ENCODE assay signal across 20 mouse cellular contexts in the genomic region with DNA sequence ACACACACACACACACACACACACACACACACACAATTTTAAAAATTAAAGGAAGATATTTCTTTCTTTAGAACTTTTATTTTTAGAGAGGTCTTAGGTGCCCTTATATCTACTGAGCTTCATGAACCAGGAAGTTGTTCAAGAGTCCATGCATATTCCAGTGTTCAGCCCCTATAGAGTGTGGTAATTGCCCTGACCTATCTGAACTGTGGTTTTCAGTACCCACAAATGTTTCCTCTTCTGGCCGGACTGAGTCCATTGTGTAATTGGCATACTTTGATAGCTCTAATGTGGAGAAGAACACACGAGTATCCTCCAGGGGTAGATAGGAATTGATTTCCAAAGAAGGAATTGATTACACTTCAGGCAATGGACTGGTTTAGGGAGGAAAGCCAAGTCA. TPM values are rescaled to one million over a fixed set of nuclear protein-coding genes. Genes with fewer than 3 reads are reported as not detected.
"Had no signal": no experiment of that assay in that cellular context is flagged by ENCODE, and none has a peak within 500 bp of the region (broad histone marks: within the 10 kb centered on the region; RNA-seq: fewer than 3 reads in every experiment).

No protein-coding gene starts in this region.

- ATAC-seq: hindbrain, postnatal 0 days; intestine, embryonic 16.5 days had no signal

- DNase-seq: gastrocnemius, adult 2 months; gastrocnemius, postnatal 10 days; gastrocnemius, postnatal 25 days; heart, adult 11 months; heart, adult 2 months; heart, postnatal 14 days; heart, postnatal 36 days; kidney, adult 11 months; kidney, adult 2 months; kidney, adult 9 months; kidney, postnatal 14 days; kidney, postnatal 36 days; layer of hippocampus, adult 9-11 months; layer of hippocampus, postnatal 36 days; liver had no signal

RNA-seq across cellular contexts. Expression of a gene that starts 11.3 kb away (rescaled TPM):
- total RNA-seq: gastrocnemius, adult 2 months; gastrocnemius, postnatal 10 days; gastrocnemius, postnatal 25 days; gastrocnemius, postnatal 4 days; heart, adult 2 months; heart, postnatal 36 days; hematopoietic stem cell, adult 5-6 weeks; left cerebral cortex, adult 2 months had no signal
